Mouse (Mus musculus): ENCODE data around the gene Pitpna. TPM values are rescaled to one million over a fixed set of nuclear protein-coding genes. Genes with fewer than 3 reads are reported as not detected.
"Not testable (repeated sequence)": the region's sequence is repeated elsewhere in the genome, so short reads cannot be mapped to it uniquely, and the experiment has no call there.

Pitpna gene
- polyA plus RNA-seq, 1 experiment from 2014 or later, result 95.5 TPM

DNA sequence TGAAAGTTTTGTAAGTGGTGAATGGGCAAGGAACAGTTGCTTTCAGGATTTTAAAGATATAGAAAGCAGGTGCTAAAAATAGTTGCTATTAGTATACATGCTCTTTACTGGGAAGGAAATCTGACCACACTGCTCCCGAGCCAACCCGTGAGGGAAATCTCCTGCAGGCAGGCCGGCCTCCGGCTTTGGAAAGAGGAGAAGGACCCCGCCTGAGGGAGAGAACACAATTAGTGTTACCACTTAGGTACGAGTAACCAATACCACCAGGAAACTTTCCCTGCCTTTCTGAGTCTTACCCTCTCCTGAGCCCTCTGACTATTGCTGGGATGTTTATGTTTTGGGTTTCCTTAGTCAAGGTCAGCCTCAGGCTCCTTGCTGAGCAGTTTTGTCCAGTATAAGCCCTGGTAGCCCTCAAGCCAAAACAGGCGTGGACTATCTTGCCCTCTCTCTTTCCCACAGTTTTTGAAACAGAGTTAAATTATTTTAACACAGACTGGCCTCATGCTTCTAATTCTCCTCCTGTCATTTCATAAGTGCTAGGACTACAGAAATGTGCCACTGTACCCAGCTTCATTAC, 34.9 kb upstream of the Pitpna start:
- 55% methylated on average over 7 of the region's 7 CpGs for WGBS

DNA sequence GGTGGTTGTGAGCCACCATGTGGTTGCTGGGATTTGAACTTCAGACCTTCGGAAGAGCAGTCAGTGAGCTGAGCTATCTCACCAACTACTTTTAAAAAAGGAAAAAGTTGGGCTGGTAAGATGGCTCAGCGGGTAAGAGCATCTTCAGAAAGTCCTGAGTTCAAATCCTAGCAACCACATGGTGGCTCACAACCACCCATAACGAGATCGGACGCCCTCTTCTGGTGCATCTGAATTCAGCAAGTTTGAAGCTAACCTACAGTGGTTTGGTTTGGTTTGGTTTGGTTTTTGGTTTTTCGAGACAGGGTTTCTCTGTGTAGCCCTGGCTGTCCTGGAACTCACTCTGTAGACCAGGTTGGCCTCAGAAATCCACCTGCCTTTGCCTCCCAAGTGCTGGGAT, 31.9 kb upstream of the Pitpna start:
- H3K4me1 ChIP-seq; H3K4me2 ChIP-seq; H3K27ac ChIP-seq; H3K9ac ChIP-seq; H3K36me3 ChIP-seq (replicated peaks); ATAC-seq (ENCODE audit: low FRiP score); H3K4me3 ChIP-seq (replicated peaks); H3K27me3 ChIP-seq; H3K9me3 ChIP-seq: not testable (repeated sequence)
- 90% methylated on average over 6 of the region's 6 CpGs for WGBS

More for the DNA sequence above, 34.9 kb upstream of the Pitpna start:
- H3K9ac ChIP-seq, result no peak overlapping the region
- peaks cover 21% of the 10 kb centered on the region for H3K4me1 ChIP-seq
- no peak for ATAC-seq (ENCODE audit: low FRiP score)
- H3K27ac ChIP-seq, result no peak overlapping the region
- no peaks in the 10 kb centered on the region for H3K9me3 ChIP-seq
- H3K36me3 ChIP-seq (replicated peaks), result no peaks in the 10 kb centered on the region
- H3K4me2 ChIP-seq, result no peak overlapping the region
- no peaks in the 10 kb centered on the region for H3K27me3 ChIP-seq
- no peak overlapping the region for H3K4me3 ChIP-seq (replicated peaks)

DNA sequence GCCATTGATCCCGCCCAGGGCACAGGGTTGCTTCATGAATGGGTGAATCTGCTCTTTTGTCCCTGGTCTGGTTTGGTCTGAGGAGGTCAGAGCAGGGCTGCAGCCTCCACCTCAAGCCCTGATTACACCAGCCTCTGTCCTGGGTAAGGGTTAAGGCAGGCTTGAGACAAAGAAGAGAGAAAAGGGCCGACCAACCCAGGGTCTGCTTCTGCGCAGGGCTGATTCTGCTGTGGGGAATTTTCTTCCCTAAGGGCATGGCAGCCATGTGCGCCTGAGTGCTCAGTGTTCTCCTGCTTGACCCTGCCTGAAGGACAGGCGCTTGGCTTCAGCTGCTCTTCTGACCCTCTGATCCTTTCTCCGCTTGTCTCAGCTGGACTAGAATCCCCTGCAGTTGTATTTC, 30.8 kb upstream of the Pitpna start:
- WGBS, result 76% methylated on average over 6 of the region's 6 CpGs
- H3K27ac ChIP-seq, result no peak overlapping the region

DNA sequence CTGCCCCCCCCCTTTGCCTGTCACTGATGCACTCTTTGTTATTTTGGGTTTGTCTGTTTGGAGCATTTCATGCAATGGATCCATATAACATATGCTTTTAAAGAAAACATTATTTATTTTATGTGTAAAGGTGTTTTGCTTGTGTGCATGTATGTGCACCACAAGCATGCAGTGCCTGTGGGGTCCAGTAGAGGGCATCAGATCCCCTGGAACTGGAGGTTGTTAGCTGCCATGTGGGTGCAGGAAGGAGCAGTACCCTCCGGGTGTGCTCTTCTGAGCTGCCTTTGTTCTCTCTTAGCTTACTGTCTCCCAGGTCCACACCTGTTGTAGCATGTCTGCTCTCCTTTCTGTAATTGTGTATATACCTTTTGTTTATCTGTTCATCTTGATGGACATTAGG, 29.8 kb upstream of the Pitpna start:
- Histone ChIP-seq H3K9ac (no peak overlapping the region), H3K27ac (no peak overlapping the region), H3K4me2 (no peak overlapping the region), H3K4me3 (replicated peaks) (no peak overlapping the region), H3K27me3 (no peaks in the 10 kb centered on the region), H3K4me1 (no peaks in the 10 kb centered on the region), H3K9me3 (no peaks in the 10 kb centered on the region), H3K36me3 (replicated peaks) (peaks cover 5% of the 10 kb centered on the region)
- ATAC-seq (ENCODE audit: low FRiP score), result no peak
- WGBS, result 85% methylated on average over 1 of the region's 1 CpGs

More for the DNA sequence above, 30.8 kb upstream of the Pitpna start:
- no peak overlapping the region for H3K4me2 ChIP-seq
- H3K27me3 ChIP-seq, result no peaks in the 10 kb centered on the region
- peaks cover 2% of the 10 kb centered on the region for H3K4me1 ChIP-seq
- H3K36me3 ChIP-seq (replicated peaks), result peaks cover 5% of the 10 kb centered on the region; the same call in 1 of the 2 replicates
- H3K9ac ChIP-seq, result no peak overlapping the region
- no peaks in the 10 kb centered on the region for H3K9me3 ChIP-seq
- H3K4me3 ChIP-seq (replicated peaks), result no peak overlapping the region
- no peak for ATAC-seq (ENCODE audit: low FRiP score)

DNA sequence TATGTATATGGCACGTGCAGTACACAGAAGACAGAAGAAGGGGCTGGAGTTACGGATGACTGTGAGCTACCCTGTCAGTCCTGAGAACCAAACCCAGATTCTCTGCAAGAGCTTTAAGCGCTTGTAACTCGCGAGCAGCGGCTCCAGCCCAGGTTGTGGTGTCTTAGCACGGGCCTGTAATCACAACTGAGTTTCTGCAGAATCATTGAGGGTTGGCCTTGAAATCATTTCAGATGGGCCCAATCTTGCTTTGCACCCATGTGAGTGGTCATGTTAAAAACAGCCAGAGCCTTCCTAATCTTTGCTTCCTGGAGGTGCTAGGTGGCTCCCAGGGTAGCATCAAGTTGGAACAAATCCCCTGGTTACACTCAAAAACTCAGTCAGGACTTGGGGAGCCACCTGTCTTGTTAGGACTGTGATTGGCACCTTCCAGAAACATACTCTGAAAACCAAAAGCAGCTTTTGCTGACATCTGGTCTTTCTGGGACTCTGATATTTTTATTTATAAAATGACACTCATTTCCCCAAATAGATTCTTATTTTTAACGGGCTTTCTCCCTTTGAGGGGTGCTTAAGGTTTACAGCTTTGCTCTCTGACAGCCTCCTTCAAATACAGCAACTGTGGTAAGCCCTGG, 27.9 kb upstream of the Pitpna start:
- H3K27ac ChIP-seq, result no peak overlapping the region
- ATAC-seq (ENCODE audit: low FRiP score), result no peak
- no peak overlapping the region for H3K9ac ChIP-seq
- no peak overlapping the region for H3K4me3 ChIP-seq (replicated peaks)
- WGBS, result 88% methylated on average over 8 of the region's 8 CpGs
- H3K9me3 ChIP-seq, result no peaks in the 10 kb centered on the region
- no peaks in the 10 kb centered on the region for H3K27me3 ChIP-seq
- H3K4me1 ChIP-seq, result no peaks in the 10 kb centered on the region
- peaks cover 5% of the 10 kb centered on the region for H3K36me3 ChIP-seq (replicated peaks)
- H3K4me2 ChIP-seq, result no peak overlapping the region

DNA sequence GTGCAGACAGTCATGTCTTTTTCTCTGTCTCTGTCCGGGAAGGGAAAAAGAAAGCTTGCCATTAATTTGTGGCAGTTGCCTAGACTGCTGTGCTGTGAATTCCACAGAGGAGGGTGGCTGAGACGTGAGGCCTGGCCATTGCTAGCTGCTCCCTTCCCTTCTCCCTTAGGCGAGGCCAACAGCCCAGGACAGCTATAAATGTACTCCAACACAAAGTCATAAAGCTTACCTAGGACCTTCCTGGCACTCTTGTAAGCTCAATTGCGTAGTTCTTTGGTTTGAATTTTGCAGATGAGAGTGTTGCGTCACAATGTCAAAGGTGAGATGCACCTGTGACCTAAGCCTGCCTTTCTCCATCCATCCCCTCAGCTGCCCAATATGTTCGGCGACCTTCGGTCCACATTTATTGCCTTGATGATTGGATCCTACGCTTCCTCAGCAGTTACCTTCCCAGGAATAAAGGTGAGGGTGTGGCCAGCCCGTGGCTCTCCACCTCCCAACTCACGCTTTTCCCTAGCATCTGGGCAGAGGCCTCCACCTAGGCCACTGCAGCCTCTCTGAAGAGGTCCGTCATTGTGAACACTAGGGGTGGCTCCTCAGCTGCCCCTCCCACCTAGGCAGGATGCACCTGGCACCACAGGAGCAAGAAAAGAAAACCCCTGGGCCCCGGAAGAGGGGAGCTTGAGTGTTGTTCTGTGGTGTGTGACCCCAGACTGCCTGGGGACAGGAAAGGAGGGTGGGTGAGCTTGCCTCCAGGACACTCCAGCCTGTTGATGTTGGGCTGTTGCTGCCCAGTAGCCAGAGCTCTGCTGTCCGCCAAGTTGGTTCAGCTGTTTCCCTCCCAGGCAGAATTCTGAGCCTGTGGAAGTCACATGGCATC, 27.1 kb upstream of the Pitpna start:
- Histone ChIP-seq H3K9ac (no peak overlapping the region), H3K27me3 (no peaks in the 10 kb centered on the region), H3K4me2 (no peak overlapping the region), H3K36me3 (replicated peaks) (peaks cover 5% of the 10 kb centered on the region), H3K4me3 (replicated peaks) (no peak overlapping the region), H3K9me3 (no peaks in the 10 kb centered on the region), H3K4me1 (no peaks in the 10 kb centered on the region), H3K27ac (no peak overlapping the region)
- WGBS, result 80% methylated on average over 14 of the region's 14 CpGs
- ATAC-seq (ENCODE audit: low FRiP score), result no peak

DNA sequence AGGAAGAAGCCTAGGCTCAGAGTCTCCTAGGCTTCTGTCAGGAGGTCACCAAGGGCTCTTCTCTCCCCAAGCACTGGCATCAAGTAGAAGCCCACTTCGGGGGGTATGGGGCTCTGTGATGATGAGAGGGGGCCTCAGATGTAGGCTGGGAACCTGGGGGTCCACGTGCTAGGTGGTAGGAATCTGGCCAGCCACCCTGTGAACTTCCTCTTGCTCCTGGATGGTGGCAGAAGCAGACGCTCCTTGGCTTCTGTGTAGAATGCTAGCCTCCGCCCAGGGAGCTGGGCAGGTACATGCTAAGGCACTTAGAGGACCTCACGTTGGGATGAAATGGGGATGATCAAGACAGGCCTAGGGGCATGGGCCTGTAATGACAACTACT, 26.5 kb upstream of the Pitpna start:
- H3K4me3 ChIP-seq (replicated peaks), result no peak overlapping the region
- H3K4me1 ChIP-seq, result no peaks in the 10 kb centered on the region
- ATAC-seq (ENCODE audit: low FRiP score), result no peak
- no peaks in the 10 kb centered on the region for H3K27me3 ChIP-seq
- no peak overlapping the region for H3K4me2 ChIP-seq
- no peak overlapping the region for H3K9ac ChIP-seq
- peaks cover 5% of the 10 kb centered on the region for H3K36me3 ChIP-seq (replicated peaks)
- 90% methylated on average over 5 of the region's 5 CpGs for WGBS
- H3K9me3 ChIP-seq, result no peaks in the 10 kb centered on the region
- no peak overlapping the region for H3K27ac ChIP-seq

DNA sequence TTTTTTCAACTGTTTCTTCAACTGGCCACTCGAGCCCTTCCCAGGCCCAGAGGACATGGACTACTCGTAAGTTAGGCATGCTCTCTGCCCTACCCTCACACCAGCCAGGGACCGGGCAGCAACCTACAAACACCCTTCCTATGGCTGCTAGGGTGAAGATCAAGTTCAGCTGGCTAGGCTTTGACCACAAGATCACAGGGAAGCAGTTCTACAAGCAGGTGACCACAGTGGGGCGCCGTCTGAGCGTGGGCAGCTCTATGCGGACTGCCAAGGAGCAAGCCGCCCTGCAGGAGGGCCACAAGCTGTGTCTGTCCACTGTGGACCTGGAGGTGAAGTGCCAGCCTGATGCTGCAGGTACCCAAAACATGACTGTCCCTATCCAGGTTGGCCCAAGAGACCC, 25.1 kb upstream of the Pitpna start:
- Histone ChIP-seq H3K9me3 (no peaks in the 10 kb centered on the region), H3K9ac (no peak overlapping the region), H3K27ac (no peak overlapping the region), H3K4me2 (no peak overlapping the region), H3K27me3 (no peaks in the 10 kb centered on the region), H3K36me3 (replicated peaks) (peaks cover 11% of the 10 kb centered on the region), H3K4me1 (no peaks in the 10 kb centered on the region), H3K4me3 (replicated peaks) (no peak overlapping the region)
- 88% methylated on average over 8 of the region's 8 CpGs for WGBS
- no peak for ATAC-seq (ENCODE audit: low FRiP score)

DNA sequence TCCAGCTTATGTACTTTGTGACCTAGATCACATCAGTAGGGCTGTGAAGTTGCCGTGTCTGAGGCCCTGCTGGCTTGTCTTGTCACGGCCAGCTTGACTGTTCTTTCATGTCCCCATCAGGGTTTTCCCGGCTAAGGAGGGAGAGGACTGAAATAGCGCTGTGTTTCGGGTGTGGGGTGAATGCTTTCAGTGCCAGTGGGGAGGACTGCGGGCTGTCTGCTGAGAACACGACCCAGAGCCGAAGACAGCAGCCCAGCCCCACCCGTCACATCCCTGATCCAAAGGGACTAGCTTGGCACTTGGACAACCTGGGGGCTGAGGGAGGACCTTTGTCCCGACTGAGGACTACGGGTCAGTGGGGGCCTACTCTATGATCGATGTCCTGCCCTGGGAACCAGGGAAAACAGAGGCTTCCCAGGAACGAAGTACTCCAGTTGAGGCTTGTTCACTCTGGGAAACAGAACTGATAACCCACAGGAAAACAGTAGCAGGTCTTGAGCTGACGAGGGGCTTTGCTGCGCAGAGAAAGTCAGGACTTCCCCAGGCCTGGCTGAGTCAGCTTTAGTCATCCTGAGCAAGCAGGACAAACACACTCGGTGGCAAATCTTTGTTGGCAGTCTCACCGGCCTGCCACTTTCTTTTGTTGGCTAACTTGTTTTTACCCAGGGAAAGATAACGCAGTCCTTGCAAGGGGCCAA, 23.9 kb upstream of the Pitpna start:
- no peaks in the 10 kb centered on the region for H3K27me3 ChIP-seq
- no peak overlapping the region for H3K4me2 ChIP-seq
- no peak overlapping the region for H3K9ac ChIP-seq
- H3K9me3 ChIP-seq, result no peaks in the 10 kb centered on the region
- H3K36me3 ChIP-seq (replicated peaks), result peaks cover 17% of the 10 kb centered on the region
- no peak for ATAC-seq (ENCODE audit: low FRiP score)
- no peaks in the 10 kb centered on the region for H3K4me1 ChIP-seq
- H3K4me3 ChIP-seq (replicated peaks), result no peak overlapping the region
- 79% methylated on average over 18 of the region's 18 CpGs for WGBS
- H3K27ac ChIP-seq, result no peak overlapping the region

DNA sequence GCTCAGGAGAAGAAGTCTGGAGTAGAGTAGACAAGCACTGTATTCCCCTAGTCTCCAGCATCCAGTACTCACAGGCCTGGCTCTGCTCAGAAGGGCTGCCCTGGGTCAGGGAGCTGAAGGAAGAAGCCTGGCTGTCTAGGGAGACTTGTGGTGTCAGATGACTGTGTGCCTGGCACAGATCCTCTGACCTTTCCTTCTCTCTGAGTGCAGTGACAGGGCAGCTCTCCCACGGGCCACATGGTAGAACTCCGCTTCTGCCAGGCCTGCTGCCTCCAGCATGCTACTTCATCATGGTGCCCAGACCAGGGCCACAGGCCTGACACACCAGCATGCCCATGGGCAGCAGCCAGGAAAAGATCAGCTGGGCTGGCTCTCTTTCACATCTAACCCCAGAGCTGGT, 22.0 kb upstream of the Pitpna start:
- WGBS, result 92% methylated on average over 2 of the region's 2 CpGs
- Histone ChIP-seq H3K9me3 (no peaks in the 10 kb centered on the region), H3K27ac (no peak overlapping the region), H3K4me3 (replicated peaks) (no peak overlapping the region), H3K4me2 (no peak overlapping the region), H3K27me3 (no peaks in the 10 kb centered on the region), H3K36me3 (replicated peaks) (peaks cover 30% of the 10 kb centered on the region), H3K9ac (no peak overlapping the region), H3K4me1 (no peaks in the 10 kb centered on the region)
- no peak for ATAC-seq (ENCODE audit: low FRiP score)

DNA sequence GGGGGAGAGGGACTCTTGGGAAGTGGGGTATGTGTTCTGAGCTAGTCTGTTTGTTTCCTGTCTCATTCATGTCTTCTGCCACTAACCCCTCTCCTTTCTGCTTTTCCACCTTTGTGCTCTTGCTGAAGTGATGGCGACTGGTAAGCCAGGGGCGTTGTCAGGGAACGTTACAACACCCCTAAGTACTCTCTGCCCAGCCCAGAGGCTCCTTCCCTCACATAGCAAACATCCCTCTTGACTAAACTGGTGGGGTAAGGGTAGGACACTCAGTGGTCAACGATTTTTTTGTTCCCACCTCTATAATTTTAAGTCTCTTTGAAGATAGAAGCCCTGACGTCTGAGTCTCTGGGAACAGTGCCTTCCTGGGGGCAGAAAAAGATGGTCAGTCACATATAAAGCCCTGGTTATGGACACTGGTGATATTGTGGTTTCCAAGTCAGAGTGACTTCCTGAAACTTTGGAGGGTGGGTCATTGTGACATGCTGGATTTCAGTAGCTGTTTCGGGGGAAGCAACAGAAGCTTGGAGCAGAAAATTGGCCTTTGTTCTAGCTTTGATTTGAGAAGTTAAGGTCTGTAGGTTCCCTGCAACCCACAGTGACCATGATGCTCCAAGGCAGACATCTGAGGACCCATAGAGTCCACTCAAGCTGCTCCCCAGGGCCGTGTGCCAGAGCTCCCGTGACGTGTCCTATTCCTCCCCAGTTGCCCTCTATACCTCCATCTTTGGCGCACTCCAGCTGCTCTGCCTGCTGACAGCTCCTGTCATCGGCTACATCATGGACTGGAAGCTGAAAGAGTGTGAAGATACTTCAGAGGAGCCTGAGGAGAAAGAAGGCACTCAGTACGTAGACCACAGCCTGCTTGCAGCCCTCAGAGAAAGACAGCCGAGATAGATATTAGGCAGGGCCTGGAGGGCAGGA, 21.4 kb upstream of the Pitpna start:
- Histone ChIP-seq H3K4me2 (no peak overlapping the region), H3K27ac (no peak overlapping the region), H3K36me3 (replicated peaks) (peaks cover 26% of the 10 kb centered on the region), H3K4me1 (no peaks in the 10 kb centered on the region), H3K9ac (no peak overlapping the region), H3K9me3 (no peaks in the 10 kb centered on the region), H3K27me3 (no peaks in the 10 kb centered on the region), H3K4me3 (replicated peaks) (no peak overlapping the region)
- WGBS, result 80% methylated on average over 13 of the region's 13 CpGs
- no peak for ATAC-seq (ENCODE audit: low FRiP score)
